9 mouse cellular contexts compared by ENCODE assay signal in the genomic region with DNA sequence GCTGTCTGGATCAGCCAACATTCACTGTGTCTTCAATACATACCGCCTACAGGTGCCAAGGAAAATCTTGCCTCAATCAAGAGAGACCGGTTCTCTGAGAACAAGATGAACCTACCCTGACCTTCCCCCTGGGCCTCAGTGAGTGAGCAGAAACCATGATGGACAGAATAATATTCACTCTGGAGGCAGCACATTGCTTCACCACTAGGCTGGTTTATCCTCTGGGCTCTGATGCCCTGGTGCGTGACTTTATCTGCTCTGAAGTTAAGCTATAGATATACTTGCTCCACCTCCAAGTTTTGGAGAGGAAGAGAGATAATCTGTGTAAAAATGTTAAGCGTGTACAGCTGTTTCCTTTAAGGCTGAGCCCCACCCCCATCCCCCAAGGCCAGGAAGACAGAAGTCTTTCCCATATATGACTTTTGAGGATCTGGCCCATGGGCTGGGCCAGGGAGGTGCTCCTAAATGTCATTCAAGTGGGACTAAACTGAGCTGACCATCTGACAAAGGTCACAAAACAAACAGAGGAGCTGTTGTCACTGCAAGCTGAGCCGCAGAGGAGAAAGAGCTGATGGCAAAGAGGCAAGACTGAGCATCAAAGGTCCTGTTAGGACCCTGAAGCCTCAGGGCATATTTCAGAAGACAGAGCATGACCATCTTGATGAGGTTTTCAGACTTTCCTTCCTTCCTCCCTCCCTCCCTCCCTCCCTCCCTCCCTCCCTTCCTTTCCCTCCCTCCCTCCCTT. TPM values are rescaled to one million over a fixed set of nuclear protein-coding genes. Genes with fewer than 3 reads are reported as not detected.
DNase-seq lines count a peak whose midpoint lies in the region; ATAC-seq and TF ChIP-seq lines count a peak whose summit lies in the region.
"Had no signal": no experiment of that assay in that cellular context is flagged by ENCODE, and none has a peak within 500 bp of the region (broad histone marks: within the 10 kb centered on the region; RNA-seq: fewer than 3 reads in every experiment).

No protein-coding gene starts in this region.

- 13% methylated on average over 5 of the region's 5 CpGs for WGBS in heart, embryonic 11.5 days (ENCODE audit: insufficient replicate concordance)
- WGBS in intestine, postnatal 0 days, result 15% methylated on average over 5 of the region's 5 CpGs

- H3K4me1 ChIP-seq in heart, embryonic 11.5 days (ENCODE audit: control insufficient read depth, insufficient read depth, low read length), result peaks cover 27% of the 10 kb centered on the region
- H3K4me1 ChIP-seq in intestine, postnatal 0 days (replicated peaks; ENCODE audit: control insufficient read depth, insufficient read depth, low read length), result no peaks in the 10 kb centered on the region
- peaks cover 39% of the 10 kb centered on the region for H3K4me1 ChIP-seq in megakaryocyte, embryonic 14.5 days

- H3K36me3 ChIP-seq in heart, embryonic 11.5 days (ENCODE audit: control insufficient read depth, insufficient read depth, low read length), result no peaks in the 10 kb centered on the region
- no peaks in the 10 kb centered on the region for H3K36me3 ChIP-seq in intestine, postnatal 0 days (ENCODE audit: control insufficient read depth, insufficient read depth)
- no peaks in the 10 kb centered on the region for H3K36me3 ChIP-seq in megakaryocyte, embryonic 14.5 days (replicated peaks; ENCODE audit: low read length)

- no peak overlapping the region for H3K9ac ChIP-seq in heart, embryonic 11.5 days (ENCODE audit: low read depth, low read length)
- no peak overlapping the region for H3K9ac ChIP-seq in intestine, postnatal 0 days (ENCODE audit: low read depth, low read length)

- H3K27ac ChIP-seq in heart, embryonic 11.5 days (ENCODE audit: low read depth, low read length), result peak overlapping the region; percentile 57; the same call in 1 of the 2 replicates
- H3K27ac ChIP-seq in intestine, postnatal 0 days (ENCODE audit: low read depth, low read length), result 0 out of 2 replicates have a peak overlapping the region, but pooled peaks have one; percentile 28

- peak; percentile 25; the same call in 1 of the 2 replicates for TF ChIP-seq CTCF in intestine, postnatal 0 days (IDR thresholded peaks at IDR 0.05; ENCODE audit: low read depth)

- H3K4me2 ChIP-seq in heart, embryonic 11.5 days, result no peak overlapping the region
- no peak overlapping the region for H3K4me2 ChIP-seq in intestine, postnatal 0 days (replicated peaks; ENCODE audit: low read depth)

- DNase-seq in heart, adult 8-10 months (ENCODE audit: low spot score), result no peak
- peak; percentile 63 for DNase-seq in embryo, embryonic 9.5 days (ENCODE audit: extremely low spot score)
- DNase-seq in T-cell, adult 2 months (ENCODE audit: low spot score), result no peak
- no peak for DNase-seq in cerebellum, postnatal 4 days (ENCODE audit: low spot score in 2 of 2)
- DNase-seq in left cerebral cortex, adult 11 months (ENCODE audit: low spot score), result no peak

- no peaks in the 10 kb centered on the region for H3K27me3 ChIP-seq in heart, embryonic 11.5 days (ENCODE audit: control insufficient read depth, insufficient read depth, low read length)
- no peaks in the 10 kb centered on the region for H3K27me3 ChIP-seq in intestine, postnatal 0 days (replicated peaks; ENCODE audit: control insufficient read depth, insufficient read depth, low read length)
- peaks cover 5% of the 10 kb centered on the region for H3K27me3 ChIP-seq in megakaryocyte, embryonic 14.5 days (replicated peaks)

- no peaks in the 10 kb centered on the region for H3K9me3 ChIP-seq in heart, embryonic 11.5 days (replicated peaks; ENCODE audit: control insufficient read depth, low read length)
- H3K9me3 ChIP-seq in intestine, postnatal 0 days (ENCODE audit: control insufficient read depth), result no peaks in the 10 kb centered on the region
- H3K9me3 ChIP-seq in megakaryocyte, embryonic 14.5 days, result peaks cover 3% of the 10 kb centered on the region; the same call in 1 of the 2 replicates

- no peak for ATAC-seq in heart, embryonic 11.5 days (replicated peaks; ENCODE audit: insufficient number of reproducible peaks, low FRiP score, low TSS enrichment)
- peak; percentile 64 for ATAC-seq in intestine, postnatal 0 days

- no peak overlapping the region for H3K4me3 ChIP-seq in heart, embryonic 11.5 days (ENCODE audit: low read depth, low read length)
- no peak overlapping the region for H3K4me3 ChIP-seq in intestine, postnatal 0 days (ENCODE audit: low read depth, low read length)
- peak overlapping the region; percentile 0 for H3K4me3 ChIP-seq in megakaryocyte, embryonic 14.5 days (replicated peaks)

RNA-seq across cellular contexts. Expression of a gene that starts 20.4 kb away (rescaled TPM):
- polyA plus RNA-seq in heart, embryonic 11.5 days (2014; fragmentation: Nextera tagmentation; extraction: Ambion mirVana), result 125 and 268 TPM in 2 replicates
- 100 to 1,000 TPM; 393 to 413 (median 400) TPM for total RNA-seq in heart, adult 8-10 months (2022)
- 241 and 242 TPM in 2 replicates for polyA plus RNA-seq in intestine, postnatal 0 days (2015; fragmentation: Nextera tagmentation; extraction: Ambion mirVana)
- polyA plus RNA-seq in megakaryocyte, embryonic 14.5 days (2012; ENCODE audit: insufficient read depth, low replicate concordance), result 10.3 and 34.8 TPM in 2 replicates

RNA-seq across cellular contexts. Expression of a gene that starts 46.6 kb away (rescaled TPM):
- 0.67 and 1.3 TPM in 2 replicates for polyA plus RNA-seq in heart, embryonic 11.5 days (2014; fragmentation: Nextera tagmentation; extraction: Ambion mirVana)
- not detected for total RNA-seq in heart, adult 8-10 months (2022)
- not detected in 2 replicates for polyA plus RNA-seq in intestine, postnatal 0 days (2015; fragmentation: Nextera tagmentation; extraction: Ambion mirVana)
- polyA plus RNA-seq in megakaryocyte, embryonic 14.5 days (2012; ENCODE audit: insufficient read depth, low replicate concordance), result not detected in 2 replicates
- total RNA-seq: liver, adult 2 months had no signal
- polyA plus RNA-seq: liver, adult 2 months had no signal
